Mouse (Mus musculus) neural tube, embryonic 12.5 days (tissue): Measurements from ENCODE around the gene Strbp. TPM values are rescaled to one million over a fixed set of nuclear protein-coding genes. Genes with fewer than 3 reads are reported as not detected.

Experiments used
- ATAC-seq: fragments of 200-750 bp; cut with Nextera tagmentation; 2 replicates; pipeline ENCODE4 v1.8.0; 2017; ENCODE audit warnings: low read depth, mild to moderate bottlenecking, moderate TSS enrichment, moderate library complexity; ENCODE audit not compliant: low FRiP score
- H3K27ac ChIP-seq: fragments of 300-500 bp; sonication (generic); 2 replicates; pipeline ENCODE4 v1.5.1; 2016
- H3K27me3 ChIP-seq: fragments of 300-500 bp; sonication (generic); replicated peaks from 2 replicates; pipeline ENCODE4 v1.6.1; 2016; ENCODE audit warnings: mild to moderate bottlenecking
- H3K36me3 ChIP-seq: fragments of 300-500 bp; sonication (generic); 2 replicates; pipeline ENCODE4 v1.6.1; 2016; ENCODE audit warnings: mild to moderate bottlenecking
- H3K4me1 ChIP-seq: fragments of 300-500 bp; sonication (generic); 2 replicates; pipeline ENCODE4 v1.6.1; 2016
- H3K4me2 ChIP-seq: fragments of 300-500 bp; sonication (generic); replicated peaks from 2 replicates; pipeline ENCODE4 v1.6.1; 2016; ENCODE audit warnings: mild to moderate bottlenecking
- H3K4me3 ChIP-seq: fragments of 300-500 bp; sonication (generic); 2 replicates; pipeline ENCODE4 v1.5.1; 2016
- H3K9ac ChIP-seq: fragments of 300-500 bp; sonication (generic); 2 replicates; pipeline ENCODE4 v1.6.1; 2016; ENCODE audit warnings: mild to moderate bottlenecking
- H3K9me3 ChIP-seq: fragments of 300-500 bp; sonication (generic); 2 replicates; pipeline ENCODE4 v1.6.1; 2016; ENCODE audit warnings: mild to moderate bottlenecking
- WGBS: fragments of 180-500 bp; shearing (Covaris S2); methylation state at CpG from one replicate; pipeline ENCODE4 v1.1.7; 2016; 5-methylcytosine and 5-hydroxymethylcytosine counted together
- polyA plus RNA-seq: library from polyadenylated mRNA; unstranded; fragments of >200 nt; fragmentation: Nextera tagmentation; extraction: Ambion mirVana; gene quantifications from 2 replicates; pipeline ENCODE4 v1.2.1, GENCODE M21; 2016

Gene Strbp
- polyA plus RNA-seq: 94.9 and 103 TPM in 2 replicates

GRCm38 (mm10) chr2:37703230-37703954 is at the start of gene Strbp:
Strbp (minus strand) TSS chr2:37703859.
- H3K9me3 ChIP-seq: no peaks in the 10 kb centered on the region
- peak within 1 kb of the TSS; percentile 83 for H3K4me2 ChIP-seq
- peak within 1 kb of the TSS; percentile 91 for H3K27ac ChIP-seq
- ATAC-seq: peak; percentile 91
- peak within 1 kb of the TSS; percentile 95 for H3K4me3 ChIP-seq
- H3K36me3 ChIP-seq: no peaks in the 10 kb centered on the region
- no peaks in the 10 kb centered on the region for H3K27me3 ChIP-seq
- under 1% methylated on average over 86 of the region's 98 CpGs for WGBS
- H3K9ac ChIP-seq: peak within 1 kb of the TSS; percentile 92
- peaks cover 19% of the 10 kb centered on the region for H3K4me1 ChIP-seq

- Histone ChIP-seq H3K27me3 (peaks cover 2% of the 10 kb centered on the region; the same call in 1 of the 2 replicates), H3K27ac (no peak overlapping the region), H3K9me3 (no peaks in the 10 kb centered on the region), H3K4me1 (no peaks in the 10 kb centered on the region; the same call in 1 of the 2 replicates), H3K4me3 (no peak overlapping the region), H3K36me3 (no peaks in the 10 kb centered on the region), H3K4me2 (no peak overlapping the region), H3K9ac (no peak overlapping the region)
- WGBS: 95% methylated on average over 1 of the region's 1 CpGs
- ATAC-seq: no peak
Observed at GRCm38 (mm10) chr2:37751114-37751513, 47.5 kb upstream of the Strbp start.

GRCm38 (mm10) chr2:37749323-37749722 is 45.7 kb upstream of the Strbp start:
- no peak overlapping the region for H3K4me2 ChIP-seq
- no peak for ATAC-seq
- no peaks in the 10 kb centered on the region for H3K4me1 ChIP-seq
- no peaks in the 10 kb centered on the region for H3K9me3 ChIP-seq
- no peak overlapping the region for H3K27ac ChIP-seq
- no peaks in the 10 kb centered on the region for H3K36me3 ChIP-seq
- WGBS: 68% methylated on average over 6 of the region's 6 CpGs
- no peak overlapping the region for H3K9ac ChIP-seq
- peaks cover 2% of the 10 kb centered on the region; the same call in 1 of the 2 replicates for H3K27me3 ChIP-seq
- H3K4me3 ChIP-seq: no peak overlapping the region

GRCm38 (mm10) chr2:37748442-37749066 is 44.9 kb upstream of the Strbp start:
- Histone ChIP-seq H3K4me3 (no peak overlapping the region), H3K36me3 (no peaks in the 10 kb centered on the region), H3K9me3 (no peaks in the 10 kb centered on the region), H3K4me1 (no peaks in the 10 kb centered on the region), H3K27me3 (peaks cover 2% of the 10 kb centered on the region; the same call in 1 of the 2 replicates), H3K9ac (no peak overlapping the region), H3K27ac (no peak overlapping the region), H3K4me2 (no peak overlapping the region)
- ATAC-seq: no peak
- WGBS: 46% methylated on average over 10 of the region's 10 CpGs

GRCm38 (mm10) chr2:37747909-37748308 is 44.2 kb upstream of the Strbp start:
- Histone ChIP-seq H3K36me3 (no peaks in the 10 kb centered on the region), H3K27me3 (0 out of 2 replicates have a peak, but pooled peaks cover 2% of the 10 kb centered on the region), H3K4me3 (no peak overlapping the region), H3K4me1 (no peaks in the 10 kb centered on the region), H3K27ac (no peak overlapping the region), H3K9ac (no peak overlapping the region), H3K4me2 (no peak overlapping the region), H3K9me3 (no peaks in the 10 kb centered on the region)
- ATAC-seq: no peak
- WGBS: 45% methylated on average over 2 of the region's 2 CpGs

- H3K4me2 ChIP-seq: no peak overlapping the region
- H3K27ac ChIP-seq: no peak overlapping the region
- WGBS: 86% methylated on average over 5 of the region's 5 CpGs
- no peaks in the 10 kb centered on the region for H3K36me3 ChIP-seq
- no peaks in the 10 kb centered on the region for H3K9me3 ChIP-seq
- 0 out of 2 replicates have a peak, but pooled peaks cover 2% of the 10 kb centered on the region for H3K27me3 ChIP-seq
- H3K4me3 ChIP-seq: no peak overlapping the region
- H3K9ac ChIP-seq: no peak overlapping the region
- ATAC-seq: no peak
- H3K4me1 ChIP-seq: no peaks in the 10 kb centered on the region
Observed at GRCm38 (mm10) chr2:37746293-37747049, 42.8 kb upstream of the Strbp start.

GRCm38 (mm10) chr2:37744773-37745395 is 41.2 kb upstream of the Strbp start:
- Histone ChIP-seq H3K36me3 (no peaks in the 10 kb centered on the region), H3K9ac (no peak overlapping the region), H3K27ac (no peak overlapping the region), H3K27me3 (0 out of 2 replicates have a peak, but pooled peaks cover 2% of the 10 kb centered on the region), H3K4me3 (no peak overlapping the region), H3K4me2 (no peak overlapping the region), H3K4me1 (no peaks in the 10 kb centered on the region), H3K9me3 (no peaks in the 10 kb centered on the region)
- 90% methylated on average over 10 of the region's 10 CpGs for WGBS
- no peak for ATAC-seq

GRCm38 (mm10) chr2:37741806-37742554 is 38.3 kb upstream of the Strbp start:
- Histone ChIP-seq H3K36me3 (no peaks in the 10 kb centered on the region), H3K27me3 (no peaks in the 10 kb centered on the region), H3K9ac (no peak overlapping the region), H3K4me2 (no peak overlapping the region), H3K4me1 (no peaks in the 10 kb centered on the region), H3K4me3 (no peak overlapping the region), H3K27ac (no peak overlapping the region), H3K9me3 (no peaks in the 10 kb centered on the region)
- ATAC-seq: no peak
- 82% methylated on average over 20 of the region's 20 CpGs for WGBS

GRCm38 (mm10) chr2:37735807-37736188 is 32.1 kb upstream of the Strbp start:
- no peaks in the 10 kb centered on the region for H3K9me3 ChIP-seq
- no peak overlapping the region for H3K27ac ChIP-seq
- no peaks in the 10 kb centered on the region for H3K27me3 ChIP-seq
- WGBS: 67% methylated on average over 1 of the region's 1 CpGs
- H3K4me2 ChIP-seq: peak overlapping the region; percentile 48
- H3K36me3 ChIP-seq: no peaks in the 10 kb centered on the region
- no peak for ATAC-seq
- H3K9ac ChIP-seq: no peak overlapping the region
- no peak overlapping the region for H3K4me3 ChIP-seq
- 0 out of 2 replicates have a peak, but pooled peaks cover 10% of the 10 kb centered on the region for H3K4me1 ChIP-seq

GRCm38 (mm10) chr2:37734979-37735806 is 31.5 kb upstream of the Strbp start:
- H3K27me3 ChIP-seq: no peaks in the 10 kb centered on the region
- H3K36me3 ChIP-seq: no peaks in the 10 kb centered on the region
- peak; percentile 63; the same call in 1 of the 2 replicates for ATAC-seq
- peak overlapping the region; percentile 48 for H3K4me2 ChIP-seq
- WGBS: 18% methylated on average over 17 of the region's 17 CpGs
- H3K27ac ChIP-seq: no peak overlapping the region
- H3K9ac ChIP-seq: peak overlapping the region; percentile 13; the same call in 1 of the 2 replicates
- H3K9me3 ChIP-seq: no peaks in the 10 kb centered on the region
- H3K4me3 ChIP-seq: no peak overlapping the region
- 0 out of 2 replicates have a peak, but pooled peaks cover 10% of the 10 kb centered on the region for H3K4me1 ChIP-seq
